Mouse (Mus musculus) left cerebral cortex, postnatal 10 days (tissue): ENCODE measurements around the gene Polr3gl. TPM values are rescaled to one million over a fixed set of nuclear protein-coding genes. Genes with fewer than 3 reads are reported as not detected.

Experiments used
- DNase-seq, 2 experiments: peaks; one replicate each; pipeline ENCODE4 v3.0.0; 2021 to 2022; ENCODE audit warnings: low spot score in 2 of 2, mixed read lengths in 1 of 2; ENCODE audit errors: extremely low spot score in 1 of 2
- intact Hi-C: fragments of 180-260 bp; cut with DNase I; formaldehyde crosslinking; loops from one replicate; pipeline ENCODE4 v1.15.1; 2025
- total RNA-seq, 2 experiments: library from RNA; stranded (reverse); gene quantifications; 2 replicates each; pipeline ENCODE4 v1.2.3; 2021

Gene Polr3gl
- total RNA-seq, 2 experiments from 2014 or later = 26.3 to 29.3 TPM

- DNase-seq = no peak
- intact Hi-C loops = no loop called here
These were observed 5.4 kb upstream of the Polr3gl start for GRCm38 (mm10) chr3:96599411-96599810.

DNA sequence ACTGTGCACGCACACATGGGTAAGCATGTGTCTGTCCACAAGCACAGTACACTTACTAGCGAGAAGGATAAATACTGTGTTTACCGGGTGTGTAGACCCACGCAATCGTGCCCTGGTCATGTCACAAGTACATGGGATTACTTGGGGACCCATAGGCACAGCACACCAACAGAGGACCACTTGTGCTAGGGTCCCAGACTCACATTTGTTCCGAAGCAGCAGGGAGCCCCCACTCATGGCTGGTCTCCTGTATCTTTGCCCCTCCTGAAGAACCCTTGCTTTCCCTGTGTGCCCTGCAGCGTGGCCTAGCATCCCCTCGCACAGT is 5.0 kb upstream of the Polr3gl start:
- no peak for DNase-seq
- intact Hi-C loops = no loop called here

GRCm38 (mm10) chr3:96598156-96599068 is 4.4 kb upstream of the Polr3gl start:
- DNase-seq = peak in 1 of 2 experiments; percentile 87
- intact Hi-C loops = no loop called here

DNA sequence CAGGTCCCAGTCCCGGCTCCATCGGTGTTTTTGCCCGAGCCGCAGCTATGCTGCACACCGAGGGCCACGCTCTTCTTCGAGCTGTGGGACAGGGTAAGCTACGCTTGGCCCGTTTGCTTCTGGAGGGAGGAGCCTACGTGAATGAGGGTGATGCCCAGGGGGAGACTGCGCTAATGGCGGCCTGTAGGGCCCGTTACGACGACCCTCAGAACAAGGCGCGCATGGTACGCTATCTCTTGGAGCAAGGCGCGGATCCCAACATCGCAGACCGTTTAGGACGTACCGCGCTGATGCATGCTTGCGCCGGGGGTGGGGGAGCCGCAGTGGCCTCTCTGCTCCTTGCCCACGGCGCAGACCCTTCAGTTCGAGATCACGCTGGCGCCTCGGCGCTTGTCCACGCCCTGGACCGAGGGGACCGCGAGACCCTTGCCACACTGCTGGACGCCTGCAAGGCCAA is 3.5 kb upstream of the Polr3gl start:
- intact Hi-C loops = no loop called here
- peak in 1 of 2 experiments; percentile 60 for DNase-seq

- intact Hi-C loops = no loop called here
- peak in 1 of 2 experiments; percentile 54 for DNase-seq
These were observed 2.9 kb upstream of the Polr3gl start for GRCm38 (mm10) chr3:96596855-96597254.

- intact Hi-C loops = no loop called here
- DNase-seq = peak in 1 of 2 experiments; percentile 87
These were observed 2.3 kb upstream of the Polr3gl start, which contains the start of gene Ankrd34a for GRCm38 (mm10) chr3:96596228-96596707. TSS of gene Ankrd34a (plus strand) at chr3:96596636.

- intact Hi-C loops = no loop called here
- DNase-seq = no peak
These were observed 1.7 kb upstream of the Polr3gl start for GRCm38 (mm10) chr3:96595661-96596060.

- intact Hi-C loops = no loop called here
These were observed 870 bp upstream of the Polr3gl start for GRCm38 (mm10) chr3:96594851-96595250.

GRCm38 (mm10) chr3:96593374-96593773 is 607 bp downstream of the Polr3gl start:
- no peak for DNase-seq
- intact Hi-C loops = no loop called here

More at GRCm38 (mm10) chr3:96594851-96595250, 870 bp upstream of the Polr3gl start:
- no peak for DNase-seq

DNA sequence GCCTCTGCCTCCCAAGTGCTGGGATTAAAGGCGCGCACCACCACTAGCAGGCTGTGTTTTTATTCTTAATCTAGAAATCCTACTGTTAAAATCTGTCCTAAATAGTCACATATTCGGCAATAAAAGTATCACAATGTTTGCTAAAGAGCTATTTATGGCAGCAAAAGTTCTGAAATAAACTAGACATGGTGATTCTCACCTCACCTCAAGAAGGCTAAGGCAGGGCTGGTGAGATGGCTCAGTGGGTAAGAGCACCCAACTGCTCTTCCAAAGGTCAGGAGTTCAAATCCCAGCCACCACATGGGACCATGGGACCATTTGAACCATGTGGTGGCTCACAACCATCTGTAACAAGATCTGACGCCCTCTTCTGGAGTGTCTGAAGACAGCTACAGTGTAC is 3.3 kb downstream of the Polr3gl start:
- DNase-seq = no peak
- intact Hi-C loops = no loop called here

DNA sequence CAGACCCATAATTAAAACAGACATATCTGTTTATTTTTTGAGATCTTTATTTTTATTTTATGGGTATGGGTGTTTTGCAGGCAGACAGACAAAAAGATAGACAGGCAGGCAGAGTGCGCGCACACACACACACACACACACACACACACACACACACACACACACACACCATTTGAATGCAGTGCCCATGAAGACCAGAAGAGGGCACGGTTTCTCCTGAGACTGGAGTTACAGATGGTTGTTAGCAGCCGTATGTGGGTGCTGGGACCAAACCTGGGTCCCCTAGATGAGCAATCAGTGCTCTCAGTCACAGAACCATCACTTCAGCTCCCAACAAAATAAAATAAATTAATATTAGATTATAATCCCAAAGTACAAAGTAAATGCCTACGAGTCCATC is 10.6 kb downstream of the Polr3gl start:
- no peak for DNase-seq
- intact Hi-C loops = no loop called here

DNA sequence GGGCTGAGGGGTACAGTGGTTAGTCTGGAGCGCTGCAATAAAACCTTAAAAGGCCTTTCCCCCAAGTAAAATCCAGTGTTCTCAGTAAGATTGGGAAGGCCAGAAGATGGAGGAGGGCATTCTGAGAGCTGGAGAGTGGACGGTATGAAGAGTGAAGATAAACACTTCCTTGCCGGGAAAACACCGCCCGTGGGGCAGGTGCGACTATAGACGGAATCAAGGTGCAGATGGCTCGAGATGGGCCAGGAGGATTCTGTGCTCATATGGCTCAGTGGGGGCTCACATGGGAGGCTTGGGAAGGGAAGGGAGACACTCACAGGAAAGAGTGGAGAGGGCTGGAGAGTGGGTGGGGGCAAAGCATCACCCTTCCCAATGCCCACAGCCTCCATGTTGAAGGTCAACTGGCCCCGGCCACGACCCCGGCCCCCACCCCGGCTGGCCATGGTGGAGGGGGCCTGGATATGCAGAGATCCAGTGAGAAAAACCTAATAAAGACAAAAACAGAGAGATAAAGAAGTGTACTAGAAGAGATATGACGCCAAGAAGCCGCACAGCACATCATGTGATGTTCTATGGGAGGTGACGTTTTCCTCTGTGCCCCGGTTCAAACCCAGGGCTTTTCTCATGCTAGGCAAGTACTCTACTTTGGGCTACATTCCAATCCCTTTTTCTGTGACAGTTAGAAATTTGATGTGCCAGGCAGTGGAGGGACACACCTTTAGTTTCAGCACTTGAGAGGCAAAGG is 12.0 kb downstream of the Polr3gl start:
- no peak for DNase-seq
- intact Hi-C loops = no loop called here

DNA sequence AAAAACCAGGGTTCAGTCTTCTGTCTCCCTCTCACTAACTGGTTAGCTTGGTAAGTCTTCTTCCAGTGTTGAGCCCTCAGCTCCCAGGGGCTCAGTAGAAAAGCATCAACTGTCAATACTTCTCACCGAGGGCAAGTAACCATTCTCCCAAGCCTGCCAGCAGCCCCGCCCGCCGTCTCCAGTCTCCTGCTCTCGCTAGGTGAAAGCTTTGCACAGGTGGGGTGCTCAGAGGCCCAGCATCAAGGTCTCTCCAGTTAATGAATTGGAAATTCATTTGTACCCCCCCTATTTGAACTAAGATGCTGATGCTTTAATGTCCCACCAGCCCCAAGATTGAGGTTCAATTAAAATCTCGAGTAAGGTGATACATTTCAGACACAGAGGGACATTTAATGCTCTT is 12.8 kb downstream of the Polr3gl start:
- intact Hi-C loops = no loop called here
- DNase-seq = no peak

GRCm38 (mm10) chr3:96579885-96580454 is 14.0 kb downstream of the Polr3gl start:
- peak; percentile 91 for DNase-seq
- intact Hi-C loops = loop anchor here (1.0 kb wide), 1 partner anchor 33 kb away; no protein-coding TSS in a partner anchor

- intact Hi-C loops = no loop called here
- DNase-seq = no peak
These were observed 14.7 kb downstream of the Polr3gl start for GRCm38 (mm10) chr3:96579239-96579750.

DNA sequence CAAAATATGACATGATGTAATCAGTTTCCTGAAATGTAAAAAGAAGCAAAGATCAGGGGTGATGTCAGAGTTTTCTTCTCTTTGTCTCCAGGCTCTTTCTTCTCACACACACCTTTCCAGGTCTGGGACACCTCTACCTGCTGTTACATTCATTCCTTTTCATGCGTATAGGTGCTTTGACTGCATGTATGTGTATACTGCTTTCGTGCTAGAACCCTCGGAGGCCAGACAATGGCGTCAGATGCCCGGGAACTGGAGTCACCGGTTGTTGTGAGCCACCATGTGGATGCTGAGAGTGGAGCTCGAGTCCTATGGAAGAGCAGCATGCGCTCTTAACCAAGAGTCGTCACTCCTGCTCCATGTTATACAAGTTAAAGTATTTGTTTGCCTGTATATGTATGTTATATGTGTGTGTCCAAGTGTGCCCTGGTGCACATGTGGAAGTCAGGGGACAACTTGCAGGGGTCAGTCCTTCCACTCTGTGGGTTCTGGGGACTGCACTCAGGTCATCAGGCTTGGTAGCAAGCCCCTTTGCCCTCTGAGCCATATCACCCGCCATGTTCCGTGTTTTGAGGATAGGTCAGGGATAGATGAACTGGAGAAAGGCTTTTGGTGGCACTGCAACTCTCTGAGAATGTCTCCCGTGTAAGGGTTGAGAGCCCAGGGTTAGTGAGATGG is 15.3 kb downstream of the Polr3gl start:
- intact Hi-C loops = no loop called here
- no peak for DNase-seq

DNA sequence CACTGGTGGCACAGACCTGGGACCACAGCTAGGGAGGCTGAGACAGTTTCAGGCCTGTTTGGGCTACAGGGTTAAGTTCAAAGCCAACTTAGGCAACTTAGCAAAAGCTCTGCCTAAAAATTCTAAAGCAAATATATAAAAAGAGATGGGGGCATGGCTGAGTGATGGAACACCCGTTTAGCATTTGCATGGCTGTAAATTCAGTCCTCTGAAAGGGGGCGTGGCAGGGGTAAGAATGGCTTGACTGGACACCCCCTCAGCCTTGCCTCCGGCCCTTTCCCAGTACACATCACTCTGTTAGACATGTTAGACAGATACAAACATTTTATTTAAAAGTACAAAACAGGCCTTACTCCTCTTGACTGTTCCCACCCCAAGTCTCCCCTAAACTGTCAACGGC is 16.4 kb downstream of the Polr3gl start:
- intact Hi-C loops = no loop called here
- DNase-seq = no peak

- intact Hi-C loops = loop anchor here (1.0 kb wide), 1 partner anchor 26 kb away; no protein-coding TSS in a partner anchor
- peak; percentile 90 to 92 for DNase-seq
These were observed 17.1 kb downstream of the Polr3gl start, which contains the start of gene Gm16253 for GRCm38 (mm10) chr3:96576690-96577541. TSS of gene Gm16253 (plus strand) at chr3:96576984.
